Mouse (Mus musculus): ENCODE data around the gene Eef1g.

DNA sequence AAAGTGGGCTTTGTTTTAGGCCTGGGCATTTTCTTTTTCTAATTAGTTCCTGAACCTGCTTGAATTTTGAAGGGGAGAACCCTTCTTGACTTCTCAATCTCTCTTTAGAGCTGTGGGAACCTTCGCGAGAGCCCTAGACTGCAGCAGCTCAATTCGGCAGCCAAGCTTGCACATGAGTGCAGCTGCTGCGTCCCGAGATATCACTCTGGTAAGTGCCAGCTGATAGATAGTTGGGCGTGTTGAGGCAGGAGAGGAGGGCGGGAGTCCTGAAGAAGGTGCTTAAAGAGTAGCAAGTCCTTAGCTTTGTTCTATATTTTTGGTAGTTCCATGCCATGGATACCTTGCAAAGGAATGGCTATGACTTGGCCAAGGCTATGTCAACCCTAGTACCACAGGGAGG, 19.9 kb upstream of the Eef1g start:
- TF ChIP-seq TCF12 (IDR thresholded peaks at IDR 0.05; ENCODE audit: insufficient read depth, poor library complexity, severe bottlenecking) (no peak), POLR2A (IDR thresholded peaks at IDR 0.05; ENCODE audit: insufficient read length, low read depth) (no peak), POLR2AphosphoS2 (IDR thresholded peaks at IDR 0.05; ENCODE audit: insufficient read length, low read depth) (no peak), E2F4 (IDR thresholded peaks at IDR 0.05; ENCODE audit: insufficient read depth) (no peak)

Measured in myocyte (in vitro differentiated cells).